Mouse (Mus musculus): ENCODE measurements around the gene Ppp1r37. TPM values are rescaled to one million over a fixed set of nuclear protein-coding genes. Genes with fewer than 3 reads are reported as not detected.

The Ppp1r37 gene
- polyA plus RNA-seq, 1 experiment from 2014 or later, result 3.1 TPM

GRCm38 (mm10) chr7:19552443-19552842 lies 10.4 kb downstream of the Ppp1r37 start:
- no peaks in the 10 kb centered on the region for H3K27me3 ChIP-seq (replicated peaks; ENCODE audit: control insufficient read depth, insufficient read depth, low read length)
- no peak overlapping the region for H3K27ac ChIP-seq (ENCODE audit: low read depth, low read length)
- no peaks in the 10 kb centered on the region for H3K9me3 ChIP-seq (ENCODE audit: control insufficient read depth, low read length)
- H3K4me2 ChIP-seq, result no peak overlapping the region
- ATAC-seq (replicated peaks; ENCODE audit: low FRiP score) (0 out of 2 replicates have a peak, but pooled peaks have one; percentile 21), DNase-seq (ENCODE audit: low spot score) (no peak)
- WGBS, result 47% methylated on average over 2 of the region's 2 CpGs
- peaks cover 11% of the 10 kb centered on the region for H3K4me1 ChIP-seq (replicated peaks; ENCODE audit: control insufficient read depth, insufficient read depth, low read length)
- 0 out of 2 replicates have a peak overlapping the region, but pooled peaks have one; percentile 0 for H3K9ac ChIP-seq (ENCODE audit: low read depth, low read length)
- peaks cover 11% of the 10 kb centered on the region for H3K36me3 ChIP-seq (ENCODE audit: control insufficient read depth, insufficient read depth, low read length)
- no peak overlapping the region for H3K4me3 ChIP-seq (ENCODE audit: low read depth, low read length)

- Histone ChIP-seq H3K4me1 (replicated peaks; ENCODE audit: control insufficient read depth, insufficient read depth, low read length) (peaks cover 14% of the 10 kb centered on the region), H3K27me3 (replicated peaks; ENCODE audit: control insufficient read depth, insufficient read depth, low read length) (no peaks in the 10 kb centered on the region), H3K4me2 (no peak overlapping the region), H3K9ac (ENCODE audit: low read depth, low read length) (no peak overlapping the region), H3K9me3 (ENCODE audit: control insufficient read depth, low read length) (no peaks in the 10 kb centered on the region), H3K36me3 (ENCODE audit: control insufficient read depth, insufficient read depth, low read length) (peaks cover 11% of the 10 kb centered on the region), H3K27ac (ENCODE audit: low read depth, low read length) (no peak overlapping the region), H3K4me3 (ENCODE audit: low read depth, low read length) (no peak overlapping the region)
- DNase-seq (ENCODE audit: low spot score) (no peak), ATAC-seq (replicated peaks; ENCODE audit: low FRiP score) (no peak)
- WGBS, result 88% methylated on average over 5 of the region's 5 CpGs
These were observed 11.2 kb downstream of the Ppp1r37 start for GRCm38 (mm10) chr7:19551634-19552033.

- Histone ChIP-seq H3K9ac (ENCODE audit: low read depth, low read length) (no peak overlapping the region), H3K27ac (ENCODE audit: low read depth, low read length) (no peak overlapping the region), H3K9me3 (ENCODE audit: control insufficient read depth, low read length) (no peaks in the 10 kb centered on the region), H3K4me2 (no peak overlapping the region), H3K4me1 (replicated peaks; ENCODE audit: control insufficient read depth, insufficient read depth, low read length) (peaks cover 20% of the 10 kb centered on the region), H3K4me3 (ENCODE audit: low read depth, low read length) (no peak overlapping the region), H3K27me3 (replicated peaks; ENCODE audit: control insufficient read depth, insufficient read depth, low read length) (no peaks in the 10 kb centered on the region), H3K36me3 (ENCODE audit: control insufficient read depth, insufficient read depth, low read length) (peaks cover 9% of the 10 kb centered on the region)
- no peak for ATAC-seq (replicated peaks; ENCODE audit: low FRiP score)
- WGBS, result 86% methylated on average over 10 of the region's 10 CpGs
- no peak for DNase-seq (ENCODE audit: low spot score)
These were observed 13.5 kb downstream of the Ppp1r37 start for GRCm38 (mm10) chr7:19549394-19549793.

- 64% methylated on average over 2 of the region's 2 CpGs for WGBS
- H3K27me3 ChIP-seq (replicated peaks; ENCODE audit: control insufficient read depth, insufficient read depth, low read length), result no peaks in the 10 kb centered on the region
- H3K4me2 ChIP-seq, result 0 out of 2 replicates have a peak overlapping the region, but pooled peaks have one; percentile 24
- no peaks in the 10 kb centered on the region for H3K9me3 ChIP-seq (ENCODE audit: control insufficient read depth, low read length)
- no peak for DNase-seq (ENCODE audit: low spot score)
- peak; percentile 38; the same call in 1 of the 2 replicates for ATAC-seq (replicated peaks; ENCODE audit: low FRiP score)
- no peak overlapping the region for H3K9ac ChIP-seq (ENCODE audit: low read depth, low read length)
- H3K36me3 ChIP-seq (ENCODE audit: control insufficient read depth, insufficient read depth, low read length), result no peaks in the 10 kb centered on the region
- no peak overlapping the region for H3K4me3 ChIP-seq (ENCODE audit: low read depth, low read length)
- H3K27ac ChIP-seq (ENCODE audit: low read depth, low read length), result no peak overlapping the region
- peaks cover 18% of the 10 kb centered on the region for H3K4me1 ChIP-seq (replicated peaks; ENCODE audit: control insufficient read depth, insufficient read depth, low read length)
These were observed 15.4 kb downstream of the Ppp1r37 start for GRCm38 (mm10) chr7:19547344-19547969.

GRCm38 (mm10) chr7:19546007-19546406 lies 16.9 kb downstream of the Ppp1r37 start:
- Histone ChIP-seq H3K9me3 (ENCODE audit: control insufficient read depth, low read length) (no peaks in the 10 kb centered on the region), H3K4me3 (ENCODE audit: low read depth, low read length) (no peak overlapping the region), H3K36me3 (ENCODE audit: control insufficient read depth, insufficient read depth, low read length) (no peaks in the 10 kb centered on the region), H3K27ac (ENCODE audit: low read depth, low read length) (no peak overlapping the region), H3K4me2 (no peak overlapping the region), H3K4me1 (replicated peaks; ENCODE audit: control insufficient read depth, insufficient read depth, low read length) (peaks cover 12% of the 10 kb centered on the region; the same call in 1 of the 2 replicates), H3K9ac (ENCODE audit: low read depth, low read length) (no peak overlapping the region), H3K27me3 (replicated peaks; ENCODE audit: control insufficient read depth, insufficient read depth, low read length) (no peaks in the 10 kb centered on the region)
- DNase-seq (ENCODE audit: low spot score) (no peak), ATAC-seq (replicated peaks; ENCODE audit: low FRiP score) (no peak)
- WGBS, result 60% methylated on average over 3 of the region's 3 CpGs

GRCm38 (mm10) chr7:19543584-19543983 lies 19.3 kb downstream of the Ppp1r37 start:
- H3K9ac ChIP-seq (ENCODE audit: low read depth, low read length), result no peak overlapping the region
- no peak overlapping the region for H3K4me2 ChIP-seq
- H3K27ac ChIP-seq (ENCODE audit: low read depth, low read length), result no peak overlapping the region
- H3K9me3 ChIP-seq (ENCODE audit: control insufficient read depth, low read length), result no peaks in the 10 kb centered on the region
- no peaks in the 10 kb centered on the region for H3K36me3 ChIP-seq (ENCODE audit: control insufficient read depth, insufficient read depth, low read length)
- ATAC-seq (replicated peaks; ENCODE audit: low FRiP score) (no peak), DNase-seq (ENCODE audit: low spot score) (no peak)
- H3K27me3 ChIP-seq (replicated peaks; ENCODE audit: control insufficient read depth, insufficient read depth, low read length), result no peaks in the 10 kb centered on the region
- no peak overlapping the region for H3K4me3 ChIP-seq (ENCODE audit: low read depth, low read length)
- H3K4me1 ChIP-seq (replicated peaks; ENCODE audit: control insufficient read depth, insufficient read depth, low read length), result peaks cover 12% of the 10 kb centered on the region; the same call in 1 of the 2 replicates
- WGBS, result 53% methylated on average over 6 of the region's 6 CpGs

- DNase-seq (ENCODE audit: low spot score) (no peak), ATAC-seq (replicated peaks; ENCODE audit: low FRiP score) (no peak)
- no peak overlapping the region for H3K27ac ChIP-seq (ENCODE audit: low read depth, low read length)
- H3K27me3 ChIP-seq (replicated peaks; ENCODE audit: control insufficient read depth, insufficient read depth, low read length), result no peaks in the 10 kb centered on the region
- no peaks in the 10 kb centered on the region for H3K9me3 ChIP-seq (ENCODE audit: control insufficient read depth, low read length)
- H3K4me1 ChIP-seq (replicated peaks; ENCODE audit: control insufficient read depth, insufficient read depth, low read length), result peaks cover 12% of the 10 kb centered on the region; the same call in 1 of the 2 replicates
- 0 out of 2 replicates have a peak, but pooled peaks cover 2% of the 10 kb centered on the region for H3K36me3 ChIP-seq (ENCODE audit: control insufficient read depth, insufficient read depth, low read length)
- no peak overlapping the region for H3K9ac ChIP-seq (ENCODE audit: low read depth, low read length)
- no peak overlapping the region for H3K4me2 ChIP-seq
- WGBS, result 76% methylated on average over 8 of the region's 8 CpGs
- no peak overlapping the region for H3K4me3 ChIP-seq (ENCODE audit: low read depth, low read length)
These were observed 20.7 kb downstream of the Ppp1r37 start for GRCm38 (mm10) chr7:19542155-19542691.

GRCm38 (mm10) chr7:19541681-19542154 lies 21.2 kb downstream of the Ppp1r37 start:
- ATAC-seq (replicated peaks; ENCODE audit: low FRiP score), result no peak
- Histone ChIP-seq H3K27ac (ENCODE audit: low read depth, low read length) (no peak overlapping the region), H3K36me3 (ENCODE audit: control insufficient read depth, insufficient read depth, low read length) (0 out of 2 replicates have a peak, but pooled peaks cover 2% of the 10 kb centered on the region), H3K27me3 (replicated peaks; ENCODE audit: control insufficient read depth, insufficient read depth, low read length) (no peaks in the 10 kb centered on the region), H3K9ac (ENCODE audit: low read depth, low read length) (no peak overlapping the region), H3K9me3 (ENCODE audit: control insufficient read depth, low read length) (no peaks in the 10 kb centered on the region), H3K4me3 (ENCODE audit: low read depth, low read length) (no peak overlapping the region), H3K4me2 (no peak overlapping the region), H3K4me1 (replicated peaks; ENCODE audit: control insufficient read depth, insufficient read depth, low read length) (peaks cover 8% of the 10 kb centered on the region; the same call in 1 of the 2 replicates)
- DNase-seq (ENCODE audit: low spot score), result no peak
- 88% methylated on average over 7 of the region's 7 CpGs for WGBS
